Mouse (Mus musculus): ENCODE measurements around the gene Six2. TPM values are rescaled to one million over a fixed set of nuclear protein-coding genes. Genes with fewer than 3 reads are reported as not detected.

Six2 gene
- polyA plus RNA-seq, 1 experiment from 2014 or later = 0.36 TPM

DNA sequence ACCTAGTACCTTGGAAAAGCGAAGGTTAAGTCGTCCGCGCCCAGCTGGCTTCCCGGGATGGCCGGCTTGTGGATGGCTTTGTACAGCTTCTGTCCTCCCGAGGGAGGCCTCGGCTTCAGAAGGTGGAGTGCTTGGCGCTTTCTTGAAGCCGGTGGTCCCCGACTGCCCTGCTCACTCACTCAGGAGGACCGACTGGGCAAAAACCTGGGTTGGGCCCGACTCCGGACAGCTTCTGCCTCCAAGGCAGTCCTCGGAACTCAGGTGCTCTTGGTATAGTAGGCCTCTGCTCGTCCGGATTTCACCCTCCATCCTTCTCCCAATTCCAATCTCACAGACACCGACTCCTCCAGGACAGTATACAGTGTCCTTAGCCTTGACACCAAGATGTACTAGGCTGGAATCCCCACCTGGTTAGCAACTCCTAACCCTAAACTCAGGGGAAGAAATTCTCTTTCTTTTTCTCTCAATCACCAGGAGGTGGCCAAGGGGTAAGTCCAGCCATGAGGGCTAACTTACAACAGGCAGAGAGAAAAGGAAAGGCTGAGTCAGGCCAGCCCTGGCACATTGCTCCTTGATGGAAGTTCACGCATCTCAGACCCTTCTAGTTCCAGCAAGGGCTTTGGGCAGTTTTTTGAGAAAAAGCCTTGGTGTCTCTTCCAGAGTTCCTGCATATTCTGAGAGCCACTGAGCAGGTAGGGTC is 7.1 kb downstream of the Six2 start:
- H3K4me2 ChIP-seq (ENCODE audit: low read length) = no peak overlapping the region
- ATAC-seq = no peak
- H3K36me3 ChIP-seq (ENCODE audit: control insufficient read depth, insufficient read depth, low read length) = no peaks in the 10 kb centered on the region
- H3K27me3 ChIP-seq (replicated peaks; ENCODE audit: control insufficient read depth, insufficient read depth, low read length) = peaks cover 67% of the 10 kb centered on the region
- no peak overlapping the region for H3K9ac ChIP-seq (ENCODE audit: low read depth, low read length)
- H3K4me3 ChIP-seq (ENCODE audit: low read length) = no peak overlapping the region
- H3K9me3 ChIP-seq (ENCODE audit: control insufficient read depth, low read length) = no peaks in the 10 kb centered on the region
- no peaks in the 10 kb centered on the region for H3K4me1 ChIP-seq (ENCODE audit: control insufficient read depth, insufficient read depth, low read depth, low read length)
- H3K27ac ChIP-seq (ENCODE audit: low read depth, low read length) = no peak overlapping the region
- WGBS = 5% methylated on average over 19 of the region's 19 CpGs

DNA sequence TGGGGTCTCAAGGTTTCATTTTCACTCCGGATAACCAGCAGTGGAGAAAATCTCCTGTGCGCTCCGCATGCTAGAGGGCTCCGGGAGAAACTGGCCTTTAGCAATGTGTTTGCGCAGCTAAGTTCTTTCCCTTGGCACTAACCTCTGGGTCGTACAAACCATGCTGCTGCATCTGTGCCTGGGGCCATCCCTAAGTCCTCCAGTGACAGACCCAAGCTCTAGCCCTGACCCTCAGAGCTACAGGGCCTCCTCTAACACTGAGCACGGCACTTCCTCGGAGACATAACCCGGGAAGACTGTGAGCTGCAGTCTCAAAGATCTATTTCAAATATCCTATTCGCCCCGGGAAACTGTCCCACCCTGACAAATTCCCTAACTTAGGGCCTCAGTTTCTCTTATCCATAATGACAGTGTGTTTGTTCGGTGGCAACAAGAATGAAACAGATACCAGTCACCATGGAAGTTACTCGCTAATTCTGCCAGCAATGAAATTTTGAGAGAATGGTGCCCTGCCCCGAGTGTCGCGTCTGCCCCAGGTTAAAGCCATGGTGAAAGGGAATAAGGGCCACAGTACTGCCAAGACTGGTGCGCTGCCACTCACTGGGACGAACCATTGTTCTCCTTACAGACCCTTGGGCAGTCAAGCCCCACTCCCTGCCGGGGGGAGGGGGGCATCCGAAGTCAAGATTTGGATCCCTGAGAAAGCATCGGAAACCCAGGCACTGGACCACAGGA is 7.8 kb downstream of the Six2 start:
- no peak for ATAC-seq
- WGBS = 5% methylated on average over 21 of the region's 21 CpGs
- Histone ChIP-seq H3K27ac (ENCODE audit: low read depth, low read length) (no peak overlapping the region), H3K9ac (ENCODE audit: low read depth, low read length) (no peak overlapping the region), H3K27me3 (replicated peaks; ENCODE audit: control insufficient read depth, insufficient read depth, low read length) (peaks cover 64% of the 10 kb centered on the region), H3K4me3 (ENCODE audit: low read length) (no peak overlapping the region), H3K4me2 (ENCODE audit: low read length) (peak overlapping the region; percentile 32; the same call in 1 of the 2 replicates), H3K36me3 (ENCODE audit: control insufficient read depth, insufficient read depth, low read length) (no peaks in the 10 kb centered on the region), H3K9me3 (ENCODE audit: control insufficient read depth, low read length) (no peaks in the 10 kb centered on the region), H3K4me1 (ENCODE audit: control insufficient read depth, insufficient read depth, low read depth, low read length) (no peaks in the 10 kb centered on the region)

DNA sequence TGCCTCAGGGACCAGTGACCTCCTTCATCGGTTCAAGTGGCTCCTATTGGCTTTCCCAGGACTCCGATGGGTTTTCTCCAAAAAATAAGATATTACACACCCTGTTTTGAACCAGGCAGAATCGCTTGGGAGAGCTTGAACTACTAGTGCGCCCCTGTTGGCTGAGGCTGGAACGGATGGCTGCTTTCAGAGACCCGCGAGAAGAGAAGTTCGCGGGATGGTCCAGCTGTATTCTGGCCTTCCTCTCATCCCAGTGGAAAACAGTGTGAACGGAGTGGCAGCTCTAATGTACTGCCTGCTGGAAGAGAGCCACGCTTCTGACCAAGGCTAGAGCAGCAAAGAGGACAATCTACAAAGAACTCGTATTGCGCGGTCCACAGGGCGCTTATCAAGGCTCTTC is 8.4 kb downstream of the Six2 start:
- peaks cover 64% of the 10 kb centered on the region for H3K27me3 ChIP-seq (replicated peaks; ENCODE audit: control insufficient read depth, insufficient read depth, low read length)
- H3K36me3 ChIP-seq (ENCODE audit: control insufficient read depth, insufficient read depth, low read length) = no peaks in the 10 kb centered on the region
- no peak for ATAC-seq
- 6% methylated on average over 15 of the region's 15 CpGs for WGBS
- no peak overlapping the region for H3K4me3 ChIP-seq (ENCODE audit: low read length)
- H3K4me1 ChIP-seq (ENCODE audit: control insufficient read depth, insufficient read depth, low read depth, low read length) = no peaks in the 10 kb centered on the region
- H3K4me2 ChIP-seq (ENCODE audit: low read length) = peak overlapping the region; percentile 32; the same call in 1 of the 2 replicates
- no peak overlapping the region for H3K27ac ChIP-seq (ENCODE audit: low read depth, low read length)
- no peaks in the 10 kb centered on the region for H3K9me3 ChIP-seq (ENCODE audit: control insufficient read depth, low read length)
- H3K9ac ChIP-seq (ENCODE audit: low read depth, low read length) = no peak overlapping the region

DNA sequence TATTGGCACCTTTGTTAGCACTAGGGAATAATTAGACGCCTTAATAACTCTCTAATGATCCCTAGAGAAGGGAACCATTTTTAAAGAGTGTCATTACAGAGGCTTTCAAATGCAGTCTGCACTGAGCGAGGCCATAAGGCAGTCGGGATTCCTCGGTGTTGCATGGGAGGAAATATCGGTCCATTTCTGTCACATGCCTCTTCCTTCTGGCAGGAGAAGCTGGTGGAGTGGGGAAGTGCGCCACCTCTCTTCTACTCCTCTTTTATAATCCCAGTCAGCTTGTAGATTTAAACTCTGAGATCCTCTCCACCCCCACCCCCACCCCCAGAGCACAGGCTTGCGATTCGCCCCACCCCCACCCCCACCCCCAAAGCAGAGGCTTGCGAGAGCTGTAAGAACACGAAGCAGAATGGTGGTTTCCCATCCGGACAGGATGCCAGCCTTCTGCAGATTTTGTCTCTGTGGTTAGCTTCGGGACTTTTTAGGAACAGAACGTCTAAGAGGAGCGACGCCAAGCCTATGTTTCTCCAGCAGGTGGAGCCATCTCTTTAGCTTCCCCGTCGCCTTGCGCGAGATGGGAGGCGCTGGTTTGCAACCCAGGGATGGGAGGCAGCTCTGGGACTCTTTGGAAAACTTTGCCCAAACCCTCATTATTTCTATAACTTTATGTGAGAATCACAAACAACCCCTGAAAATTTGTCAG is 23.3 kb downstream of the Six2 start:
- 1% methylated on average over 20 of the region's 20 CpGs for WGBS
- Histone ChIP-seq H3K4me2 (ENCODE audit: low read length) (peak overlapping the region; percentile 62), H3K4me3 (ENCODE audit: low read length) (peak overlapping the region; percentile 27), H3K36me3 (ENCODE audit: control insufficient read depth, insufficient read depth, low read length) (no peaks in the 10 kb centered on the region), H3K9me3 (ENCODE audit: control insufficient read depth, low read length) (no peaks in the 10 kb centered on the region), H3K27me3 (replicated peaks; ENCODE audit: control insufficient read depth, insufficient read depth, low read length) (peaks cover 21% of the 10 kb centered on the region), H3K4me1 (ENCODE audit: control insufficient read depth, insufficient read depth, low read depth, low read length) (peaks cover 4% of the 10 kb centered on the region; the same call in 1 of the 2 replicates), H3K9ac (ENCODE audit: low read depth, low read length) (no peak overlapping the region), H3K27ac (ENCODE audit: low read depth, low read length) (no peak overlapping the region)
- peak; percentile 93 for ATAC-seq

DNA sequence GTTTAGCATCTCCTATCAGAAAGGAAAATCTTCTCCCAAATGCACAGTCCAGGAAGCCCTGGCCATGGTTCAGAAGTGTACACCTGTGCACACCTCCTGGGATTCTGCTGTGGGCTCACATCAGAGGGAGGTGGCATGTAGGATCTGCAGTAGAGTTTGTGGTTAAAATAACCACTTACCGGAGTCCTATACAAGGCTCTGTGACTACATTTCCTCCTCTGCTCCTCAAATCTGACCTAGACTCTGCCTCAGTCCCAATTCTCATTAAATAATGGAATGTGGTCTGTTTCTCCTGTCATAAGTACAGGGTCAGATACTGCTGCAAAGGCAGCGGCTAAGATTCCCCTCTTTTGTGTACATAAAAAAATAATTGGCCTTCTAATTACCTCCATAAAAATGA is 23.9 kb downstream of the Six2 start:
- peaks cover 18% of the 10 kb centered on the region for H3K27me3 ChIP-seq (replicated peaks; ENCODE audit: control insufficient read depth, insufficient read depth, low read length)
- ATAC-seq = peak; percentile 17; the same call in 1 of the 2 replicates
- H3K4me1 ChIP-seq (ENCODE audit: control insufficient read depth, insufficient read depth, low read depth, low read length) = peaks cover 4% of the 10 kb centered on the region; the same call in 1 of the 2 replicates
- 32% methylated on average over 2 of the region's 2 CpGs for WGBS
- H3K4me3 ChIP-seq (ENCODE audit: low read length) = no peak overlapping the region
- no peaks in the 10 kb centered on the region for H3K9me3 ChIP-seq (ENCODE audit: control insufficient read depth, low read length)
- H3K36me3 ChIP-seq (ENCODE audit: control insufficient read depth, insufficient read depth, low read length) = no peaks in the 10 kb centered on the region
- H3K9ac ChIP-seq (ENCODE audit: low read depth, low read length) = no peak overlapping the region
- no peak overlapping the region for H3K27ac ChIP-seq (ENCODE audit: low read depth, low read length)
- peak overlapping the region; percentile 62 for H3K4me2 ChIP-seq (ENCODE audit: low read length)

DNA sequence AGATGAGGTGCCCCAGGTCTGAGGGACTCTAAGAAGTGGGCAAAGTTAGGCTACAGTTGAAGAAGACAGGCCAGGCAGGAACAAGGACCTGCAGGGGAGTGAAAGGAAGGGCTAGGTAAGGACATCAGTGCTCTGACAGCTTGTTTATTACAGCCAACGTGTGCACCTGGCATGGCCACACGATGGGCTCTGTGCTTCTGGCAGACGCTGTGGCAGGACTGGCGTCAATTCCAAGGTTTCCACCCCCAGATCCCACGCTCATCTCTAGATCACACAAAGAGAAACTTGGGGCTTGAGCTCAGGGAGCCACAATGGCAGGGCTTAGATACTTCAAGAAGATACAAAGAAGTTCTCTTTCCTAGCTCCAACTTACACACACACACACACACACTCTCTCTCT is 26.6 kb downstream of the Six2 start:
- 74% methylated on average over 5 of the region's 5 CpGs for WGBS
- Histone ChIP-seq H3K4me2 (ENCODE audit: low read length) (no peak overlapping the region), H3K36me3 (ENCODE audit: control insufficient read depth, insufficient read depth, low read length) (no peaks in the 10 kb centered on the region), H3K9ac (ENCODE audit: low read depth, low read length) (no peak overlapping the region), H3K27me3 (replicated peaks; ENCODE audit: control insufficient read depth, insufficient read depth, low read length) (peaks cover 16% of the 10 kb centered on the region), H3K4me1 (ENCODE audit: control insufficient read depth, insufficient read depth, low read depth, low read length) (peaks cover 4% of the 10 kb centered on the region; the same call in 1 of the 2 replicates), H3K4me3 (ENCODE audit: low read length) (no peak overlapping the region), H3K9me3 (ENCODE audit: control insufficient read depth, low read length) (no peaks in the 10 kb centered on the region), H3K27ac (ENCODE audit: low read depth, low read length) (no peak overlapping the region)
- no peak for ATAC-seq

DNA sequence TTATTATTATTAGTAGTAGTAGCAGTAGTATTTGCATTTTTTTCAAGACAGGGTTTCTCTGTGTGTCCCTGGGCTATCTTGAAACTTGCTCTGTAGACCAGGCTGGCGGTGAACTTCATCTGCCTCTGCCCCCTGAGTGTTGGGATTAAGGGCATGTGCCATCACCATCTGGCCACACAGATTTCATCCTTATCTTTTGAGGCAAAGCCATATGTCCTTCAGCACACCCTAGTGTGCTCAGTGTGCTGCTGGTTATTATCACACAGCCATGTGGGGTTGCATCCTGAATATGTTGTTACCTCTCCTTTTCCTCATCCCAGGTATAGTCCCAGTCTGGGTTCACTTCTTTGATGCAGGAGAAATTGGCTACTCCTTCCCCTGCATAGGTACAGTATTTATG is 28.1 kb downstream of the Six2 start:
- Histone ChIP-seq H3K4me3 (ENCODE audit: low read length) (no peak overlapping the region), H3K27ac (ENCODE audit: low read depth, low read length) (no peak overlapping the region), H3K9ac (ENCODE audit: low read depth, low read length) (no peak overlapping the region), H3K4me2 (ENCODE audit: low read length) (no peak overlapping the region), H3K27me3 (replicated peaks; ENCODE audit: control insufficient read depth, insufficient read depth, low read length) (peaks cover 12% of the 10 kb centered on the region), H3K9me3 (ENCODE audit: control insufficient read depth, low read length) (no peaks in the 10 kb centered on the region), H3K36me3 (ENCODE audit: control insufficient read depth, insufficient read depth, low read length) (no peaks in the 10 kb centered on the region), H3K4me1 (ENCODE audit: control insufficient read depth, insufficient read depth, low read depth, low read length) (peaks cover 4% of the 10 kb centered on the region; the same call in 1 of the 2 replicates)
- WGBS = 67% methylated on average over 1 of the region's 1 CpGs
- no peak for ATAC-seq

DNA sequence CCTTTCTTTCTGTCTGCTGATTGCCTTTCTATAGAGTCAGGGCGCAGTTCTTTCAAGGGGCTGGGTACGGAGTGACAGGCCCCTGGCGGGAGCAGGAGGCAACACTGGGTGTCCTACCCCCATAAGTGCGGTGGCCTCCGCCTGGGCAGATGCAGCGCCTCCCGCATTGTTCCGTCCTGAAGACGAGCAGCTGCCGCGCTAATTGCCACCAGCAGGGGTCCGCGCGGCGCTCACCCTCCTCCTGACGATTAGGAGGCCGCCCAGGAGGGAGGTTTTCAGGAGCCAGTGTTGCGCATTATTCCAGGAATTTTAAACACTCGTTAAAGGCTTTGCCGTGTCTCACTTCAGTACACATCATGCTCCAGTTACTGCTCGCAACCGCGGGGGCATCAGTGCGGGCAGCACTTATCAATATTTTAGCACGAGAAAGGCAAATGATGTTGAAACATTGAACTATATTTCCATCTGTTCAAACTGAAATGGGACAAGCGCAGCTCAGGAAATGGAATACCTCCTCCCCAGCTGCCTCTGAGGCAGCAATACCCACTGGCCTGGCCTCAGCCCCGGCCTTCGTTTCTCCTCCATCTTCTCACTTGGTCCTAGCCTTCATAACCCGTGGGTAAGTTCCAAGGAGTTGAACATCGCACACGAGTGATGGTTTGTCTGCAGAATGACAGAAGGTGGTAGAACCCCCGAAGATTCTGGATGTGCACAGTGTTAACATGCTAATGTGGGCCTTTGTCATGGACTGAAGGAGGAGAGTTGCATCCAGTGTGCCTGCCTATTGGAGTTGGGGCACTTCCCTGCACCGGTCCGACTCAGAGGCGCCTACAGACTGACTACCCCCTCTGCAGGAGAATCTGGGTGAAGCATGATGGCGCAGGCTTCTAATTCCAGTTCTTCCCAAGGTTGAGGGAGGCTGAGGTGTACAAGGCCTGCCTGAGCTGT is 42.1 kb downstream of the Six2 start:
- Histone ChIP-seq H3K9me3 (ENCODE audit: control insufficient read depth, low read length) (no peaks in the 10 kb centered on the region), H3K4me1 (ENCODE audit: control insufficient read depth, insufficient read depth, low read depth, low read length) (peaks cover 7% of the 10 kb centered on the region), H3K27me3 (replicated peaks; ENCODE audit: control insufficient read depth, insufficient read depth, low read length) (peaks cover 28% of the 10 kb centered on the region), H3K4me3 (ENCODE audit: low read length) (peak overlapping the region; percentile 44), H3K9ac (ENCODE audit: low read depth, low read length) (peak overlapping the region; percentile 62), H3K4me2 (ENCODE audit: low read length) (peak overlapping the region; percentile 85), H3K27ac (ENCODE audit: low read depth, low read length) (no peak overlapping the region), H3K36me3 (ENCODE audit: control insufficient read depth, insufficient read depth, low read length) (no peaks in the 10 kb centered on the region)
- peak; percentile 79 for ATAC-seq
- under 1% methylated on average over 36 of the region's 36 CpGs for WGBS
